Mouse (Mus musculus) spleen, embryonic (tissue): Measurements from ENCODE around the gene Kbtbd13.
"Not testable (repeated sequence)": the region's sequence is repeated elsewhere in the genome, so short reads cannot be mapped to it uniquely, and the experiment has no call there.

ENCODE experiments used
- CTCF ChIA-PET: fragments of 350-600 bp; sonication (Branson Sonifier 250); formaldehyde crosslinking; loops from one replicate; lab custom pipeline; 2022; lab: Charles Lee

Kbtbd13 gene

DNA sequence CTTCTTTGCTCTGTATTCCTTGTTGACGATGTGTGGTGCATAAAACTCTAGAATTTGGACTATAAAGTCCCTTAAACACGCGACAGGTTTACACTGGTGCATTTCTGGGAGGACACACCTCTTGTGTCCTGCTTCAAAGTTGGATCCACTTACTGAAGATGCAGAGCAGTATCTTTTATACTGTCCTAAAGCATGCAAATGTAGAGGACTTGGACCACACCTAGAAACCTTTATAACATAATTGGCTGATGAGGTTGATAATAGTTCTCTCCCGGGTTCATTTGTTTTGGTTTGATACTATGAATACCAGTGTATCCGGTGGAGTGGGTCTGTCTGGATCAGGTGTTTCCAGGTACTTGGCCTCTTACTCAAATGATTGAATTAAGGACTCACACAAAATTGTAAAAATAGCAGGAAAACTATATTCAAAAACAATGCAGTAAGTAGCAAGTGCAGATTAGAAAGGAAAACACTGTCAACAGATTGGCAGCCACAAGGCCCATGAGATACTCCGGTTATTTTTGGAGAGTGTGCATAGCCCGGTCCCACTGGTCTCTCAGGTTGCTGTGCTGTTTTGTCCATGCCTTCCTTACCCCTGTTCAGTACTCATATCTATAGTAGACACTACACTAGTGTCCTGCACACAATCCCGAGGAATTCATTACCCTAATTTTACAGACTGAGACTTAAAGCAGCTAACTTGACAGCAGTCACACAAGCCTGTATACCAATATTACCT is 44.2 kb downstream of the Kbtbd13 start:
- CTCF ChIA-PET, result no interaction called here

DNA sequence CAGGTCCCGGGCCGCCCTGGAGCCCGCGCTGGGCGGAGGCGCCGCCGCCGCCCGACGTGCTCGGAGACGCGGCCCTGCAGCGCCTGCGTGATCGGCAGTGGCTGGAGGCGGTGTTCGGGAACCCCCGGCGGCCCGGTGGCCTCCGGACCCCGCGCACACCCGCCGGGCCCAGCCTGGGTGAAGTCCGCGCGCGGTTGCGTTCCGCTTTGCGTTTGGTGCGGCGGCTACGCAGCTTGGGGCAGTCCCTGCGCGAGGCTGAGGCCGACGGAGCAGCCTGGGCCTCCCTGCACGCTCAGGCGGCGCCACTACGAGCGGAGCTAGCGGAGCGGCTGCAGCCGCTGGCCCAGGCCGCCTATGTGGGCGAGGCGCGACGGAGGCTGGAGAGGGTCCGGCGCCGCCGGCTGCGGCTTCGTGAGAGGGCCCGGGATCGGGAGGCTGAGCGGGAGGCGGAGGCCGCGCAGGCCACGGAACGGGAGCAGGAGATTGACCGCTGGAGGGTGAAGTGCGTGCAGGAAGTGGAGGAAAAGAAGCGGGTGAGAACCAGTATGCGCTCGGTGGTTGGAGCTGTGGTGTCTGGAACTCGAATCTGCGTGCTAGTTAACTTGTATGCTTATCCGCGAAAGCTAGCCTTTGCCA is 44.9 kb downstream of the Kbtbd13 start:
- CTCF ChIA-PET, result interaction anchor here (0.6 kb wide), 1 partner anchor 380 kb away, joined by 3 read pairs; no protein-coding TSS in a partner anchor

DNA sequence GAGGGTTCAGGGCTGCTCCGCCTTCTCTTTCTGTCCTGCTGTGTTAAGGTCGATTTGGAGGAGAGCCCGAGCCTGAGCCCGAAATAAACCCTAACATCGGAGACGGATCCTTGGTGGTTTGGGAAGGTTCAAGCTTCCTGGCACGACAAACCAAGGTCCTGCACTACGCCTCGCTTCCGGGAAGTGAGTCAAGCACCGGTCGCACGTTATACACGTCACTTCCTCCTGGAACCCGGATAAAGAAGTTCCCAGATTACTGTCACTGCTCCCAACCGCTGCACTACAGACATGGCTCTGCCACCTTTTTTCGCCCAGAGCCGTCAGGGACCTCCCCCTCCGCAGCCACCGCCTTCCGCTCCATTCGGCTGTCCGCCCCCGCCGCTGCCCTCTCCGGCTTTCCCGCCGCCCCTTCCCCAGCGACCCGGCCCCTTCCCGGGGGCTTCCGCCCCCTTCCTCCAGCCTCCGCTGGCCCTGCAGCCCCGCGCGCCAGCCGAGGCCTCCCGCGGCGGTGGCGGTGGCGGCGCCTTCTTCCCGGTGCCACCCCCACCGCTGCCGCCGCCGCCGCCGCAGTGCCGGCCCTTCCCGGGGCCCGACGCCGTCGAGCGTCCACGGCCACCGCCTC is 45.5 kb downstream of the Kbtbd13 start, which contains the start of gene Pdcd7:
Gene Pdcd7 (plus strand): TSS at position 251 of the 622 bp plus-strand sequence.
- CTCF ChIA-PET, result interaction anchor here (0.6 kb wide), 1 partner anchor 380 kb away, joined by 3 read pairs; no protein-coding TSS in a partner anchor

DNA sequence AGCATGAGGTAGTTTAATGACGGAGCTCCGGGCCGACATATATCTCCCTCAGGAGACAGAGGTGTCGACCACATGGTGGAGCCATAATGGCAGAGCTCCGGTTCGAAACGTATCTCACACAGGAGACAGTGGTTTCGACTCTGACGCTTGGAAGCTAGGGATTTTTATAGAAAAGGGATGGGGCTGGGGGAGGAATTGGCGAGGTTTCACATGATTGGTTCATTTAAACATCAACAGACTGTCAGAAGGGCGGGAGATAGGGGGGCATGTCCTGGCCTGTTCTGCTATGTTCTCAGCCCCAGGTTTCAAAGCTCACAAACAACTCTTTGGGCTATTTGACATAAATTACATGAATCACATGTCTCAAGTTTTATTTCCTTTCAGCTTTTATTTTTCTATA is 46.0 kb downstream of the Kbtbd13 start:
- CTCF ChIA-PET, result not testable (repeated sequence)

DNA sequence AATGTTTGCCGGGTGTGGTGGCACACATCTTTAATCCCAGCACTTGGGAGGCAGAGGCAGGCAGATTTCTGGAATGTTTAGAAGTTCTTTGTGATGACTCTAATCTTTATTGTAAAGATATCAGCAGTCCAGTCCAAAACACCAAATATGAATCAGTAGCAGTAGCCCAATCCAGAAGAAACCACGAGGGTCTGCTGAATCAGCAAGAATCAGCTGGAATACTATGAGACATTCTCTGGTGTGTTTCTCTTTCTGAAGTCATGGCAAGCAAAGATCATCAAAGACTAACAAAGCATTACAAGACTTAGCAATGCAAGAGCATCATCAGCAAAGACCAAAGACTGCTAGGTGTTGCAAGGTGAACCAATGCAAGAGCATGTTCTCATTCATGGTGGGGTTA is 51.0 kb downstream of the Kbtbd13 start:
- CTCF ChIA-PET, result no interaction called here

DNA sequence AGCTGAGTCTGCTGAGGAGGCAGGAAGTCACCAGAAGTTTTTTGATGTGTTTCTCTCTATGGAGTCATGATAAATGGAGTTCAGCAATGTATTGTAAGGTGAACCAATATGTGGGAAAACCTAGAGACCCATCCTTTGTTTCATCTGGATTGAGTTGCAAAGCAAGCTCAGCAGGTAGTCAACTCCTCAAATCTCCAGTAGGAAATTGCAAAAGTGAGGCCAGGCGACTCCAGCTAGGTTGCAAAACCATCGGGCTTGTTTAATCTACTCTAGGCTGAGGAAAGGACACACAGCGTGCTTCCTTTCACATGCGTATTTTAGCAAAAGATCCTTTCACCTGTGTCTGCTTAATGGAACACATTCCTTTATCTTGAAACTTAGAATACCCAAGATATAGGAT is 52.3 kb downstream of the Kbtbd13 start:
- CTCF ChIA-PET, result interaction anchor here (0.6 kb wide), 1 partner anchor 43 kb away, joined by 5 read pairs; no protein-coding TSS in a partner anchor
